Mouse (Mus musculus) lung, adult 2 months (tissue): ENCODE data around the gene Asgr2.

Source experiments
- CTCF ChIP-seq: fragments of 200-500 bp; IDR thresholded peaks from 2 replicates; pipeline ENCODE4 v1.5.1; 2011; ENCODE audit warnings: mild to moderate bottlenecking, low read length, control low read depth; ENCODE audit not compliant: insufficient read depth
- POLR2A ChIP-seq: fragments of 200-500 bp; IDR thresholded peaks from 2 replicates; pipeline ENCODE4 v1.6.1; 2011; ENCODE audit warnings: low read depth, mild to moderate bottlenecking, control low read depth, low read length, borderline replicate concordance; ENCODE audit errors: extremely low read depth

- TF ChIP-seq POLR2A = no peak
- TF ChIP-seq CTCF = no peak
These were observed 34.6 kb upstream of the Asgr2 start for GRCm38 (mm10) chr11:70057805-70058204.
